Mouse (Mus musculus) cortical plate, adult 2 months (tissue): ENCODE measurements at regions not wholly inside any gene's neighbourhood (a gene's known extent, or its start where the extent isn't known, plus 50 kb on each side); places are given as distances from the start of the nearest gene placed in this dataset.

Source experiments
- H3K27ac ChIP-seq: fragments of 200-500 bp; 2 replicates; pipeline ENCODE4 v1.5.1; 2012; ENCODE audit warnings: low read length, control low read depth, inconsistent platforms; ENCODE audit not compliant: insufficient read depth
- H3K4me1 ChIP-seq: fragments of 200-500 bp; 2 replicates; pipeline ENCODE4 v1.6.1; 2011; ENCODE audit warnings: low read length; ENCODE audit not compliant: control insufficient read depth, insufficient read depth
- H3K4me3 ChIP-seq: fragments of 200-500 bp; 2 replicates; pipeline ENCODE4 v1.5.1; 2011; ENCODE audit warnings: mild to moderate bottlenecking, low read length, control low read depth; ENCODE audit not compliant: insufficient read depth
- CTCF ChIP-seq: fragments of 200-500 bp; IDR thresholded peaks from 2 replicates; pipeline ENCODE4 v1.5.1; 2011; ENCODE audit warnings: mild to moderate bottlenecking, control low read depth, low read length; ENCODE audit not compliant: insufficient read depth; ENCODE audit errors: extremely low read depth
- POLR2A ChIP-seq: fragments of 200-500 bp; IDR thresholded peaks from 2 replicates; pipeline ENCODE4 v1.6.1; 2011; ENCODE audit warnings: mild to moderate bottlenecking, low read length, control low read depth; ENCODE audit not compliant: insufficient read depth; ENCODE audit errors: extremely low read depth

GRCm38 (mm10) chr13:97705926-97706325 is 54.5 kb downstream of the Gm10260 start:
- Histone ChIP-seq H3K27ac (no peak overlapping the region), H3K4me3 (no peak overlapping the region), H3K4me1 (0 out of 2 replicates have a peak, but pooled peaks cover 1% of the 10 kb centered on the region)
- no peak for TF ChIP-seq POLR2A
- TF ChIP-seq CTCF, result no peak

GRCm38 (mm10) chr13:97704541-97704940 is 55.9 kb downstream of the Gm10260 start:
- no peak overlapping the region for H3K4me3 ChIP-seq
- TF ChIP-seq CTCF, result no peak
- TF ChIP-seq POLR2A, result no peak
- no peak overlapping the region for H3K27ac ChIP-seq
- 0 out of 2 replicates have a peak, but pooled peaks cover 1% of the 10 kb centered on the region for H3K4me1 ChIP-seq

- Histone ChIP-seq H3K4me1 (no peaks in the 10 kb centered on the region), H3K27ac (no peak overlapping the region), H3K4me3 (no peak overlapping the region)
- TF ChIP-seq POLR2A (no peak), CTCF (no peak)
Observed at GRCm38 (mm10) chr13:97698967-97699366, 61.5 kb downstream of the Gm10260 start.

- H3K4me3 ChIP-seq, result no peak overlapping the region
- H3K27ac ChIP-seq, result no peak overlapping the region
- no peaks in the 10 kb centered on the region for H3K4me1 ChIP-seq
- TF ChIP-seq CTCF (no peak), POLR2A (no peak)
Observed at GRCm38 (mm10) chr13:97698317-97698716, 62.1 kb downstream of the Gm10260 start.

GRCm38 (mm10) chr13:97697262-97697661 is 63.2 kb downstream of the Gm10260 start:
- Histone ChIP-seq H3K4me1 (no peaks in the 10 kb centered on the region), H3K27ac (no peak overlapping the region), H3K4me3 (no peak overlapping the region)
- TF ChIP-seq CTCF (no peak), POLR2A (no peak)

GRCm38 (mm10) chr13:97695022-97695421 is 65.4 kb downstream of the Gm10260 start:
- H3K4me1 ChIP-seq, result no peaks in the 10 kb centered on the region
- H3K27ac ChIP-seq, result no peak overlapping the region
- no peak overlapping the region for H3K4me3 ChIP-seq
- no peak for TF ChIP-seq CTCF

- no peak for TF ChIP-seq POLR2A
- TF ChIP-seq CTCF, result no peak
- Histone ChIP-seq H3K4me3 (no peak overlapping the region), H3K27ac (no peak overlapping the region), H3K4me1 (no peaks in the 10 kb centered on the region)
Observed at GRCm38 (mm10) chr13:97694356-97694990, 66.0 kb downstream of the Gm10260 start.

GRCm38 (mm10) chr13:97688310-97688886 is 72.0 kb downstream of the Gm10260 start:
- H3K4me3 ChIP-seq, result no peak overlapping the region
- no peak for TF ChIP-seq CTCF
- no peak for TF ChIP-seq POLR2A
- H3K27ac ChIP-seq, result no peak overlapping the region
- H3K4me1 ChIP-seq, result no peaks in the 10 kb centered on the region

GRCm38 (mm10) chr13:97683836-97684235 is 76.6 kb downstream of the Gm10260 start:
- Histone ChIP-seq H3K4me3 (no peak overlapping the region), H3K27ac (no peak overlapping the region), H3K4me1 (no peaks in the 10 kb centered on the region; the same call in 1 of the 2 replicates)
- TF ChIP-seq POLR2A, result no peak
- TF ChIP-seq CTCF, result no peak
